Mouse (Mus musculus): ENCODE results near the gene Rab21. TPM values are rescaled to one million over a fixed set of nuclear protein-coding genes. Genes with fewer than 3 reads are reported as not detected.

Rab21 gene
- 10 to 100 TPM; 77.8 to 81.0 TPM for total RNA-seq (2021)
- long read RNA-seq, experiment 1, full-length matches to known transcripts = 106 of 120 reads
- long read RNA-seq, experiment 1, partial matches to known transcripts = 6 of 120 reads
- long read RNA-seq, experiment 1, other reads (novel, unspliced or antisense) = 8 of 120 reads
- long read RNA-seq, experiment 2, full-length matches to known transcripts = 65 of 77 reads
- long read RNA-seq, experiment 2, partial matches to known transcripts = 8 of 77 reads
- long read RNA-seq, experiment 2, other reads (novel, unspliced or antisense) = 4 of 77 reads

GRCm38 (mm10) chr10:115315473-115316171 is at the start of gene Rab21:
Rab21 (minus strand) TSS chr10:115315594.
- DNase-seq = peak; percentile 97 to 100

- no peak for DNase-seq
Observed at GRCm38 (mm10) chr10:115363151-115363550, 47.8 kb upstream of the Rab21 start.

- DNase-seq = no peak
Observed at GRCm38 (mm10) chr10:115362623-115362964, 47.2 kb upstream of the Rab21 start.

GRCm38 (mm10) chr10:115361840-115362622 is 46.6 kb upstream of the Rab21 start, which contains the start of gene Tmem19:
Tmem19 (minus strand) TSS chr10:115362501.
- peak; percentile 97 to 99 for DNase-seq

GRCm38 (mm10) chr10:115359066-115359465 is 43.7 kb upstream of the Rab21 start:
- DNase-seq = no peak

GRCm38 (mm10) chr10:115358216-115358919 is 43.0 kb upstream of the Rab21 start:
- no peak for DNase-seq

- no peak for DNase-seq
Observed at GRCm38 (mm10) chr10:115356106-115356505, 40.7 kb upstream of the Rab21 start.

GRCm38 (mm10) chr10:115355016-115355415 is 39.6 kb upstream of the Rab21 start:
- no peak for DNase-seq

GRCm38 (mm10) chr10:115354553-115354952 is 39.2 kb upstream of the Rab21 start:
- no peak for DNase-seq

- DNase-seq = no peak
Observed at GRCm38 (mm10) chr10:115350810-115351397, 35.5 kb upstream of the Rab21 start.

GRCm38 (mm10) chr10:115349509-115349908 is 34.1 kb upstream of the Rab21 start:
- DNase-seq = no peak

- no peak for DNase-seq
Observed at GRCm38 (mm10) chr10:115349029-115349428, 33.6 kb upstream of the Rab21 start.

GRCm38 (mm10) chr10:115348131-115348530 is 32.7 kb upstream of the Rab21 start:
- DNase-seq = no peak

- no peak for DNase-seq
Observed at GRCm38 (mm10) chr10:115346444-115346843, 31.1 kb upstream of the Rab21 start.

- no peak for DNase-seq
Observed at GRCm38 (mm10) chr10:115342771-115343425, 27.5 kb upstream of the Rab21 start.

- DNase-seq = no peak
Observed at GRCm38 (mm10) chr10:115339820-115340328, 24.5 kb upstream of the Rab21 start.

GRCm38 (mm10) chr10:115336901-115337300 is 21.5 kb upstream of the Rab21 start:
- DNase-seq = no peak

- DNase-seq = no peak
Observed at GRCm38 (mm10) chr10:115333528-115333927, 18.1 kb upstream of the Rab21 start.

GRCm38 (mm10) chr10:115332997-115333396 is 17.6 kb upstream of the Rab21 start:
- no peak for DNase-seq

- peak; percentile 49 to 63 for DNase-seq
Observed at GRCm38 (mm10) chr10:115332420-115332952, 17.1 kb upstream of the Rab21 start.

- DNase-seq = no peak
Observed at GRCm38 (mm10) chr10:115329010-115329530, 13.7 kb upstream of the Rab21 start.
